Mouse (Mus musculus): ENCODE measurements around the gene Derl3. TPM values are rescaled to one million over a fixed set of nuclear protein-coding genes. Genes with fewer than 3 reads are reported as not detected.
"Not testable (repeated sequence)": the region's sequence is repeated elsewhere in the genome, so short reads cannot be mapped to it uniquely, and the experiment has no call there.

Gene Derl3
- polyA plus RNA-seq, 1 experiment from 2014 or later: 1.7 TPM

DNA sequence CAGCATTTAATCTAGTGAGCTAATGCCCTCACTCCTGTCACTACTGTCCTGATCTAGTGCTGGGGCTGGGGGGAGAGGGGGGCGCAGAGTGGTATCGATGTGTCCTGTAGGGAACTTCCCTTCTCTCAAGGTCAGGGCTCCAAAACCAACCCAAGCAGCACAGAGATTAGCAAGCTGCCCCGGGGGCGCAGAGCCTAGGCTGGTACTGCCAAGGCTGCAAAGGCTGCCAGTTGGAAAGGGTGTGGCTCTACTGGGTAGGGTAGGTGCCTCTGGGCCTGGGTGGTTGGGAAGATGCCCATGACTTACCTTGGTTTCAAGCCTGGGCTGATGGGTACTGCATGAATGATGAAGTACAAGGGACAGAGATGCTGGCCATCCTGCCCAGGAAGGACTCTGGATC is 35.6 kb upstream of the Derl3 start:
- H3K4me1 ChIP-seq (ENCODE audit: control insufficient read depth in 2 of 2, insufficient read depth in 2 of 2, low read length in 2 of 2): peaks cover 23 to 24% of the 10 kb centered on the region in 2 experiments
- 88% methylated on average over 4 of the region's 4 CpGs for WGBS
- no peaks in the 10 kb centered on the region for H3K27me3 ChIP-seq (ENCODE audit: control insufficient read depth, insufficient read depth, low read length)
- H3K27ac ChIP-seq (replicated peaks in 1 of 2; ENCODE audit: control insufficient read depth in 1 of 2, insufficient read depth in 1 of 2, low read depth in 2 of 2, low read length in 2 of 2): no peak overlapping the region
- no peaks in the 10 kb centered on the region for H3K9me3 ChIP-seq (ENCODE audit: control insufficient read depth, low read length)
- no peak overlapping the region for H3K4me2 ChIP-seq (ENCODE audit: low read length)
- H3K36me3 ChIP-seq (ENCODE audit: control insufficient read depth, insufficient read depth, low read length): peaks cover 25% of the 10 kb centered on the region
- peak overlapping the region; percentile 21; the same call in 1 of the 2 replicates for H3K9ac ChIP-seq (ENCODE audit: low read length)
- H3K4me3 ChIP-seq (ENCODE audit: control insufficient read depth in 1 of 2, insufficient read depth in 1 of 2, low read depth in 1 of 2, low read length in 2 of 2): no peak overlapping the region
- ATAC-seq (ENCODE audit: insufficient number of reproducible peaks, insufficient read depth, low FRiP score, low read depth): no peak

DNA sequence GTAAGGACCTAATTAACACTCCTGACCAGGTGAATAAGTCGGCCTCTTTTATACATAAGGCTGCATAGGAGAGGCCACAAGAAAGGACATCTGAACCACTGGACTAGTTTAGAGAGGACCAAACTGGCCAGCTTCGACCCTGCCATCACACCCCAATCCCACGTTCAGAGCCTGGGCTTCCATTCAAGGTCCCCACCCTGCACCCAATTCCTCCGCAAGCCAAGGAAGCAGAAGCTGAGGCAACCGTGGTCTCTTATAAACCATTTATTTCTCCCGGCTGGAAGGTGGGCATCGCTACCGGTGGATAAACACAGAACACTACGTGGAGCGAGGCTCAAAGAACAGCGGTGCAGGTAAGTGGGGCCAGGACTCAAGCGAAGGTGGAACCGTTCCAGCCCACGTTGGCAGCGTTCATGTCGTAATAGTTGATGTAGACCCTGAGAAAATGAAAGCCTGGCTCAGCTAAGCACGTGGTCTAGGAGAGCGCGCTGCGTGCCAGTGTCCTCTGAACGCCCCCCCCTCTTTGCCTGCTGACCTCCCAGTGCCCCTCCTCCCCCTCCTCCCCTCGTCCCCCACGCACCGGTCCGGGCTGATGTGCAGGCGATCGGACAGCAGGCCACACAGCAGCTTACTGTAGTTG is 34.0 kb upstream of the Derl3 start:
- Histone ChIP-seq H3K27ac (replicated peaks in 1 of 2; ENCODE audit: control insufficient read depth in 1 of 2, insufficient read depth in 1 of 2, low read depth in 2 of 2, low read length in 2 of 2) (peak overlapping the region; percentile 95 to 96), H3K9ac (ENCODE audit: low read length) (peak overlapping the region; percentile 93), H3K4me1 (ENCODE audit: control insufficient read depth in 2 of 2, insufficient read depth in 2 of 2, low read length in 2 of 2) (peaks cover 23 to 24% of the 10 kb centered on the region in 2 experiments), H3K4me2 (ENCODE audit: low read length) (peak overlapping the region; percentile 78), H3K4me3 (ENCODE audit: control insufficient read depth in 1 of 2, insufficient read depth in 1 of 2, low read depth in 1 of 2, low read length in 2 of 2) (peak overlapping the region; percentile 70 to 91), H3K9me3 (ENCODE audit: control insufficient read depth, low read length) (no peaks in the 10 kb centered on the region), H3K27me3 (ENCODE audit: control insufficient read depth, insufficient read depth, low read length) (no peaks in the 10 kb centered on the region), H3K36me3 (ENCODE audit: control insufficient read depth, insufficient read depth, low read length) (peaks cover 25% of the 10 kb centered on the region)
- WGBS: 3% methylated on average over 27 of the region's 27 CpGs
- ATAC-seq (ENCODE audit: insufficient number of reproducible peaks, insufficient read depth, low FRiP score, low read depth): peak; percentile 56

DNA sequence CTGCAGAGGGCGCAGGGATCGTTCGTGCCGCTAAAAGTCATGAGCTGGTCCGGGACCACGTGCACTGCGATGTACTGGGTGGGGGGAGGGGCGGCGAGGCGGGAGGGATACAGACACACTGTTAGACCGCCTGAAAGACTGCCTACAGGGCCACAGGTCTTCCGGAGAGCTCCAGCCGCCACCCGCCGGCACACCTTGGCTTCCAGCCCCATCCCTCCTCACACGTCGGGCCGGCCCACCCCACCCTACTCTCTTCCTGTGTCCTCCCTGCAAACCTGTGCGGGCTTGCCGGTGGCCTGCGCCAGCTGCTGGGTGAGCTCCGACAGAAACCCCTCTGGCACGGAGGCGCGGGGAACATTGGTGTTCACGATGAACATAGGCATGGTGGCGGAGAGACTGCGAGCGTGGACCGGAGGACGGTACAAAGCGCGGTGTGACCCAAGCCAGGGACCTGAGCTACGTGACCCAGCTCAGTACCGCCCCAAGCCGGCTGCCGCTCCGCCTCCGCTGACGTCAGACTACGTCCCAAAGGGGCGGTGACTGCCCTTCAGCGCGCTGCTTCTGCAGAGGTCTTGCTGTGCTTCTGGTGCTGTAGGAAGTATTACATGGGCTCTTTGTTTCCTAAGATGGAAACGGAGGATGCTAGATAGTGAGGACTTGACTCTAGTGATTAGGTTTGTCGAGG is 33.3 kb upstream of the Derl3 start, which contains the start of gene Mif:
Gene Mif (minus strand): TSS at position 455 of the 685 bp plus-strand sequence.
- H3K4me1 ChIP-seq (ENCODE audit: control insufficient read depth in 2 of 2, insufficient read depth in 2 of 2, low read length in 2 of 2): peaks cover 23 to 24% of the 10 kb centered on the region in 2 experiments
- H3K27me3 ChIP-seq (ENCODE audit: control insufficient read depth, insufficient read depth, low read length); H3K9me3 ChIP-seq (ENCODE audit: control insufficient read depth, low read length): not testable (repeated sequence)
- H3K9ac ChIP-seq (ENCODE audit: low read length): peak within 1 kb of the TSS; percentile 93
- ATAC-seq (ENCODE audit: insufficient number of reproducible peaks, insufficient read depth, low FRiP score, low read depth): peak; percentile 95
- H3K4me2 ChIP-seq (ENCODE audit: low read length): peak within 1 kb of the TSS; percentile 78
- peak within 1 kb of the TSS; percentile 95 to 96 for H3K27ac ChIP-seq (replicated peaks in 1 of 2; ENCODE audit: control insufficient read depth in 1 of 2, insufficient read depth in 1 of 2, low read depth in 2 of 2, low read length in 2 of 2)
- peaks cover 25% of the 10 kb centered on the region for H3K36me3 ChIP-seq (ENCODE audit: control insufficient read depth, insufficient read depth, low read length)
- WGBS: under 1% methylated on average over 32 of the region's 46 CpGs
- peak within 1 kb of the TSS; percentile 70 to 91 for H3K4me3 ChIP-seq (ENCODE audit: control insufficient read depth in 1 of 2, insufficient read depth in 1 of 2, low read depth in 1 of 2, low read length in 2 of 2)

DNA sequence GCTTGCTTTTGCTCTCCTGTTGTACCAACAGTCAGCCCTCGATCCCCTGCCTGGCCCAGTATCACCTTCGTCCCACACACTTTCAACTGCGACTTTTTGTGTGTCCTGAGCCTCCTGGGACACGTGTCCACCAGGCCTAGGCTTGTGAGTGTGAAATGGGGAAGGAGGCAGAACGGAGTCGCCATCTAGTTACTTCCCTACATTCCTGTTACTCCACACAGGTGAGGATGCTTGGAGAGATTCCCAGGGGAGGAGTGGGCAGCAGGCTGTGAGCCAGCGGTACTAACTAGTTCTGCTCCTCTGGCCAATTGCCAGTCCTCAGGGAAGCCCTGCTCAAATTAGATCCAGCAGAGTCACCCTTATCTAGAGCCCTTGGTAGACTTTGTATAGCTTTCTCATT is 32.5 kb upstream of the Derl3 start:
- peak overlapping the region; percentile 76 to 96 for H3K27ac ChIP-seq (replicated peaks in 1 of 2; ENCODE audit: control insufficient read depth in 1 of 2, insufficient read depth in 1 of 2, low read depth in 2 of 2, low read length in 2 of 2)
- peak overlapping the region in 1 of 2 experiments; percentile 70; a peak in 1 of 4 replicates for H3K4me3 ChIP-seq (ENCODE audit: control insufficient read depth in 1 of 2, insufficient read depth in 1 of 2, low read depth in 1 of 2, low read length in 2 of 2)
- 0 out of 2 replicates have a peak, but pooled peaks have one; percentile 19 for ATAC-seq (ENCODE audit: insufficient number of reproducible peaks, insufficient read depth, low FRiP score, low read depth)
- WGBS: 12% methylated on average over 7 of the region's 7 CpGs
- H3K9me3 ChIP-seq (ENCODE audit: control insufficient read depth, low read length): no peaks in the 10 kb centered on the region
- peaks cover 25% of the 10 kb centered on the region for H3K36me3 ChIP-seq (ENCODE audit: control insufficient read depth, insufficient read depth, low read length)
- no peaks in the 10 kb centered on the region for H3K27me3 ChIP-seq (ENCODE audit: control insufficient read depth, insufficient read depth, low read length)
- H3K9ac ChIP-seq (ENCODE audit: low read length): peak overlapping the region; percentile 93
- H3K4me2 ChIP-seq (ENCODE audit: low read length): peak overlapping the region; percentile 78
- H3K4me1 ChIP-seq (ENCODE audit: control insufficient read depth in 2 of 2, insufficient read depth in 2 of 2, low read length in 2 of 2): peaks cover 23 to 24% of the 10 kb centered on the region in 2 experiments

DNA sequence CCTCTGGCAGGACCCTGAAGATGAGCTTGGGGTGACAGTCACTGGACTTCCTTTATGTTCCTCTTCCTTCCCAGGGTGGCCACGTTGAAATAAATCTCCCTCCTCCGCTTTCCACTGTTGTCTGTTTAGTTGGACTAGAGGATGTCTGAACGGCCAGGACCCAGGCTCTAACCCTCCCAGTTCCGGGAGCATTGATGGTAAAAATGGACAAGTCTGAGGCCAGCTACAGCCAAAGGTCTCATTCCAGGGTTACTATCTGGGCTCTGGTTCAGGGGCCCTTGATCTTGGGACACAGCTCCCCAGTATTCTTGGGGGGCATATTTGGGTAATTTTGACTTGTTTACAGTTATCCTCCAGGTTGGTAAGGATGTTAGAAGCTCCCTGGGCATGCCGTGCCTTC is 31.6 kb upstream of the Derl3 start:
- H3K4me1 ChIP-seq (ENCODE audit: control insufficient read depth in 2 of 2, insufficient read depth in 2 of 2, low read length in 2 of 2): peaks cover 23 to 24% of the 10 kb centered on the region in 2 experiments
- WGBS: 87% methylated on average over 5 of the region's 5 CpGs
- ATAC-seq (ENCODE audit: insufficient number of reproducible peaks, insufficient read depth, low FRiP score, low read depth): no peak
- H3K4me3 ChIP-seq (ENCODE audit: control insufficient read depth in 1 of 2, insufficient read depth in 1 of 2, low read depth in 1 of 2, low read length in 2 of 2): no peak overlapping the region
- no peak overlapping the region for H3K9ac ChIP-seq (ENCODE audit: low read length)
- peak overlapping the region in 1 of 2 experiments; percentile 8; a peak in 1 of 4 replicates for H3K27ac ChIP-seq (replicated peaks in 1 of 2; ENCODE audit: control insufficient read depth in 1 of 2, insufficient read depth in 1 of 2, low read depth in 2 of 2, low read length in 2 of 2)
- no peaks in the 10 kb centered on the region for H3K9me3 ChIP-seq (ENCODE audit: control insufficient read depth, low read length)
- no peak overlapping the region for H3K4me2 ChIP-seq (ENCODE audit: low read length)
- H3K36me3 ChIP-seq (ENCODE audit: control insufficient read depth, insufficient read depth, low read length): peaks cover 22% of the 10 kb centered on the region
- H3K27me3 ChIP-seq (ENCODE audit: control insufficient read depth, insufficient read depth, low read length): no peaks in the 10 kb centered on the region

DNA sequence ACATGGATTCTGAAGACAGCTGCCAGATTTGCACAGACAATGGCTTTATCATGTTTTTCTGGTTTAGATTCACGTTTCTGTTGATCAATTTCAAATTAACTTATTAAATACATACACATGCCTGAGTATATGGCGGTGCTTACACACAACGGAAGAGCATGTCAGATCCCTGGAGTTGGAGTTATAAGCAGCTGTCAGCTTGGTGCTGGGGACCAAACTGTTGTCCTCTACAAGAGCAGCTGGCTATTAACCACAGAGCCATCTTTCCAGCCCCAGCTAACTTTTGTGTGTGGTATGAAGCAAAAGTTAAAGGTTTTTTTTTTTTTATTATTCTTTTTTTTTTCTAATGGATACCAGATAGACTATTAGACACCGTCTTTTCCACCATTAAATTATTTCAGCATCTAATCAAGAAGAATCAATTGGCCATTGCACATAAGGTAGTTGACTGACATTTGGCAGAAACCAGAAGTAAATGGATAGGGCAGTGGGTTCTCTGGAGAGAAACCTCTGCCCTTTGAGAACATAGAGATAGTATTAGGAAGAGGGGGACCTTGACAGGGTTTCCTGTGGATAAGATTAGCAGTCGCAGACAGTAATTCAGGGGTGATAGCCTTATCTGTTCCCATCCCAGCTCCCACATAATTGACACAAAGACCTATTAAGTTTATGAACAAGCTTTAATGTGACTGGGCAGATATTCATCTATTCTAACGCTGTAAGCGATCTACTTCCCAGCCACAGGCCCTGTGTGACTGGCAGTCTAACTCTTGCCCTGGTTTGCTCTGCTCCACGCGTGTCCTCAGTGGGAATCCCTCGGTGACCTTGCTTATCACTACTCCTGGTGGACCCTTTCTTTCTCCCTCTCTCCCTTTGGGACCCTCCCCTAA is 20.9 kb upstream of the Derl3 start:
- peak overlapping the region; percentile 65 for H3K9ac ChIP-seq (ENCODE audit: low read length)
- 33% methylated on average over 10 of the region's 10 CpGs for WGBS
- no peak for ATAC-seq (ENCODE audit: insufficient number of reproducible peaks, insufficient read depth, low FRiP score, low read depth)
- H3K4me2 ChIP-seq (ENCODE audit: low read length): peak overlapping the region; percentile 71
- H3K36me3 ChIP-seq (ENCODE audit: control insufficient read depth, insufficient read depth, low read length): no peaks in the 10 kb centered on the region
- H3K4me3 ChIP-seq (ENCODE audit: control insufficient read depth in 1 of 2, insufficient read depth in 1 of 2, low read depth in 1 of 2, low read length in 2 of 2): peak overlapping the region; percentile 36 to 46
- no peaks in the 10 kb centered on the region for H3K27me3 ChIP-seq (ENCODE audit: control insufficient read depth, insufficient read depth, low read length)
- no peaks in the 10 kb centered on the region for H3K9me3 ChIP-seq (ENCODE audit: control insufficient read depth, low read length)
- peak overlapping the region; percentile 75 to 76 for H3K27ac ChIP-seq (replicated peaks in 1 of 2; ENCODE audit: control insufficient read depth in 1 of 2, insufficient read depth in 1 of 2, low read depth in 2 of 2, low read length in 2 of 2)
- peaks cover 4 to 14% of the 10 kb centered on the region in 2 experiments for H3K4me1 ChIP-seq (ENCODE audit: control insufficient read depth in 2 of 2, insufficient read depth in 2 of 2, low read length in 2 of 2)

DNA sequence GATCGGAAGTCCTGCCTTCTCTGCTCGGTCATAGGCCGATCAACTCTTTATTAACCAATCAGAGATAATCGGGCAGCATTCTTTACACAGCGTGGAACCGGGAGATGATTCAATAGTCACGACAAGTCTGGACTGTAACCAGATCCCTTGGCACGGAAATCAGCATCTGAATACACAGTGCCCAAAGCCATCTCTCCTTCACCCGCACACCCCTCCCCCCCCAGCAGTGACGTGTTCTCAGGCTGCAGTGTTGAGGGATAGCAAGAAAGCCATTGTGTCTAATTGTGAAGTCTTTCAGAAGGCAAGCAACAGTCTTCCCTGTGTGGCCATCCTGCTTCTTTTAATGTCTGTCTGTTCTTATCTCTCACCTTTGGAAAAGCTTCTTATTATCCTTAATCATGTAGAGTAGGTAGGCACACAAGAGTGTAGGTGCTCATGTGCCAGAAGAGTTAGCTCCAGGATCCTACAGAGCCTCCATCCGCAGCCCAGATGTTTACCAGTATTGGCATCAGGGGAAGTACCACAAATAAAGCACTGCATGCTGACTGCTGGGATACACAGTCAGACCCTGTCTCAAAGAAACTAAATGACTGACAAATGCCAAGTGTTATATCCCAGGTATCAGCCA is 20.2 kb upstream of the Derl3 start:
- Histone ChIP-seq H3K27ac (replicated peaks in 1 of 2; ENCODE audit: control insufficient read depth in 1 of 2, insufficient read depth in 1 of 2, low read depth in 2 of 2, low read length in 2 of 2) (peak overlapping the region; percentile 75 to 76), H3K9ac (ENCODE audit: low read length) (peak overlapping the region; percentile 65), H3K4me3 (ENCODE audit: control insufficient read depth in 1 of 2, insufficient read depth in 1 of 2, low read depth in 1 of 2, low read length in 2 of 2) (peak overlapping the region; percentile 36 to 46), H3K36me3 (ENCODE audit: control insufficient read depth, insufficient read depth, low read length) (no peaks in the 10 kb centered on the region), H3K4me2 (ENCODE audit: low read length) (peak overlapping the region; percentile 71), H3K4me1 (ENCODE audit: control insufficient read depth in 2 of 2, insufficient read depth in 2 of 2, low read length in 2 of 2) (peaks cover 4 to 14% of the 10 kb centered on the region in 2 experiments), H3K27me3 (ENCODE audit: control insufficient read depth, insufficient read depth, low read length) (no peaks in the 10 kb centered on the region), H3K9me3 (ENCODE audit: control insufficient read depth, low read length) (no peaks in the 10 kb centered on the region)
- WGBS: under 1% methylated on average over 11 of the region's 11 CpGs
- ATAC-seq (ENCODE audit: insufficient number of reproducible peaks, insufficient read depth, low FRiP score, low read depth): peak; percentile 90
